Mouse (Mus musculus) frontal cortex, adult (tissue): ENCODE results near the gene Cln5.
A peak's percentile ranks its signal among the peaks of the same experiment; 100 is the strongest.

ENCODE experiments used
- ATAC-seq: cut with Nextera tagmentation; 2 replicates; pipeline ENCODE4 v1.9.2; 2017; ENCODE audit warnings: mild to moderate bottlenecking, moderate library complexity, mixed read lengths; ENCODE audit not compliant: low TSS enrichment

Cln5 gene

DNA sequence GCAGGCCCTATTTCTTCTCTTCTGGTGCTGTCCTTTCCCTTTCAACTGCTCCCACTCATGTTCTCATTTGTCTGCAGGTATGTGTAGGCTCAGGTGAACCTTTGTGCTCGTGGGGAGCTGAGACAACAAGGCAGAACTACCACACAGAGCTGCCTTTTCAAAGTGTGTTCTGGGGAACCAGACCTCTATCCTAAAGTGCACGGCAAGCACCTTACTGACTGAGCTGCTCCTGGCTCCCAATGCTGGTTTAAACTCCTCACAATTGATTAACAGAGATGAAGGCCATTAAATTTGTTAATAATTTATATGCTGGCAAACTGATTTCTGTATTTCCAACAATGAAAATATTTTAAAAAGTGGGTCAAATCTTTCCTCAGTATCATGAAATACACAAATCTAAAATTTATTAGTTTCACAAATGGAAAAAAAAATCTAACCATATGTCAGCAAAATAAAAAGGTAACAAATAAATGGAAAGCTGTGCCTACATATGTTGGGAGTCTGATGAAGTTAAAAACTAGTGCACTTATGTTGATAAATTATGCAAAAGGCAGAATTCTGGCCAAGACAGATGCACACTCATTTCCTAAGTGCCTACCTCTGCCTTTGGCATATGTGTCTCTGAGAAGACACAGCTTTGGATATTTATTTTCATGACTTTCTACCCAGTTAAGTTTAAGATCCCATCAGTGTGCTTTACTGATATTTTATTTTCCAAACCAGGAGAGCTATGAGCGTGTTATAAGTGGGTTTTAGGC is 42.8 kb downstream of the Cln5 start:
- ATAC-seq: peak; percentile 33; the same call in 1 of the 2 replicates

DNA sequence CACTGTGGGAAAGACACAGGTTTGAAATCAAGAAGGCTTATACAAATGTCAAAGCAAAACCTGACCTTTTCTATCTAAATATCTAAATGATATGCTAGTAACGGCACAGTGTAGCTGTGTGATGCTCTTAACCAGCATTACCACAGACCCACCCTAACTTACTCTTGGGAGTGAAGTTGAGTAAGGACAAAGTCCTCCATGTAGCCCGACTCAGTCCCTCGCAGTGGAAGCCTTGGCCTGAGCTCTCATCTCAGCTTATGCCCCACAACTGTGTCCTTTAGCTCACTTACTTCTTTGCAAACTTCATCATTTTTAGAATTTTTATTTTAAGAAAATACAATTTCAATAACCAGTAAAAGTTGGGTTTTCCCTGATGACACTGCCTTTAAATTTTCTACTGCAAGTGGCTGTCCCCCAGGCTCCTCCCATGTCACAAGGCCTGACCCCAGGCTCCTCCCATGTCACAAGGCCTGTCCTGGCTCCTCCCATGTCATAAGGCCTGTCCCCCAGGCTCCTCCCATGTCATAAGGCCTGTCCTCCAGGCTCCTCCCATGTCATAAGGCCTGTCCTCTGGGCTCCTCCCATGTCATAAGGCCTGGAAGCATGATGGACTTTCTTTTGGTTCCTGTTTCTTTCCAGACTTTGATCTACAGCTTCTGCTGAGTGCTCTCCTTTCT is 45.1 kb downstream of the Cln5 start:
- ATAC-seq: no peak

DNA sequence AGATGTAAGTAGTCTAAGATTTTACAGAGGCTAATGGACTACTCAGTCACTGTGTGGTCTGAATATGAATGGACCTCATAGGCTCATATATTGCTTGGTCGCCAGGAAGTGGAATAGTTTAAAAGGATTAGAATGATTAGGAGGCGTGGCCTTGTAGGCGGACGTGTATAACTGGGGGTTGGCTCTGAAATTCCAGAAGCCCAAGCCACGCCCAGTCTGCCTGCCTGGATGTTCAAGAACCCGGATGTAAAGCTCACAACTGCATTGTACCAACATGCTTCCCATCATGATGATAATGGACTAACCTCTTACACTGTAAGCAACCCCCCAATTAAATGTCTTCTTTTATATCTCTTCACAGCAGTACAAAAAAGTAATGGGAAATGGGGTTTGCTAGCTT is 55.7 kb downstream of the Cln5 start:
- no peak for ATAC-seq
